Mouse (Mus musculus): ENCODE data around the gene Aph1a. TPM values are rescaled to one million over a fixed set of nuclear protein-coding genes. Genes with fewer than 3 reads are reported as not detected.
"Not testable (repeated sequence)": the region's sequence is repeated elsewhere in the genome, so short reads cannot be mapped to it uniquely, and the experiment has no call there.

Gene Aph1a
- polyA plus RNA-seq, 1 experiment from 2014 or later: 32.7 TPM

DNA sequence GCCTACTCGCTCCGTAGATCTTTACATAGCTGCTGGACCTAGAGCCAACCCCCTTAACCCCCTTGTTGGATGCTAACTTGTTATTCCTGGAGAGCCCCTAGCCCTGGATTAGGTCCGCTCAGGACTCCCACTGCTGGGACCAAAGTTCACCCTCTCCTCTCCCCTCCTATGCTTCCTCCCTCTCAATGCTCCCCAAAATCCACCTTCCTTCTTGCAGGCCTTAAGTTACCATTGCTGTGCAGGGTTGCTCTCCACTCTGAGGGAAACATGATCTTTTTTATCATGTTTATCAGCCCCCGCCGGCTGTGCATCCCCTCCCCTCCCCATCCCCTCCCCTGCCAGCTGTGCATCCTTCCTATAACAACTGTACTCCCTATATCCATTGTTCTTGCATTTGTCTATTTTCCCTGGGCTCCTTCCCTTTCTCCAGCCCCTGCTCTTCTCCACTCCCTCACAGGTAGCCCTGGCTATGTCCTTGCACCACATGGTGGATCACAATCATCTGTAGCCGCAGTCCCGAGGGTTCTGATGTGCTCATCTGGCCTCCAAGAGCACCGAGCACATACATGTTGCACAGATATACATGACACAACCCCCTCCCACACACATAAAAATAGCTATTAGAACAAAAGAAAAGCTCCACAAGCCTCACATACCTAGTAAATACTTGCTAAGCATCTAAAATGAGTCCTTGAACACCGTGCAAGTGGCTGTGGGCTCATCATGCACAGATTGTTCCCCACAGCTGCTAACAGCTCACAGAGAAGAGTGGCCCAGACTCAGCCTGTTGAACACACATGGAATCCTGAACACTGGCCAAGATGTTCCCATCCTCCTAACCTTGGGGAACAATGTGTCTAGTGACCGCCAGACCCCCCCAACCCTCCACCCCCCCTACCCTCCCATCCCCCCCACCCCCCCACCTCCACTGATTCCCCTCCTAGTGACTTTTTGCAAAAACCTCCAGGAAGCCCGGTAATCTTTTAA is 1.4 kb upstream of the Aph1a start:
- WGBS: 32% methylated on average over 11 of the region's 11 CpGs
- H3K9ac ChIP-seq (replicated peaks; ENCODE audit: low read depth, low read length): peak overlapping the region; percentile 28; the same call in 1 of the 2 replicates
- H3K27ac ChIP-seq (ENCODE audit: low read length): peak overlapping the region; percentile 90
- H3K4me3 ChIP-seq (ENCODE audit: low read depth, low read length): peak overlapping the region; percentile 25
- no peak for ATAC-seq (ENCODE audit: insufficient number of reproducible peaks, insufficient read depth, low FRiP score, low read depth)
- peaks cover 24% of the 10 kb centered on the region; the same call in 1 of the 2 replicates for H3K4me1 ChIP-seq (ENCODE audit: control insufficient read depth, insufficient read depth, low read length)
- peak overlapping the region; percentile 51 for H3K4me2 ChIP-seq (replicated peaks; ENCODE audit: low read depth, low read length)
- no peaks in the 10 kb centered on the region for H3K36me3 ChIP-seq (ENCODE audit: control insufficient read depth, insufficient read depth, low read length)
- H3K27me3 ChIP-seq (ENCODE audit: control insufficient read depth, insufficient read depth, low read length): no peaks in the 10 kb centered on the region
- no peaks in the 10 kb centered on the region for H3K9me3 ChIP-seq (ENCODE audit: control insufficient read depth, low read depth, low read length)

DNA sequence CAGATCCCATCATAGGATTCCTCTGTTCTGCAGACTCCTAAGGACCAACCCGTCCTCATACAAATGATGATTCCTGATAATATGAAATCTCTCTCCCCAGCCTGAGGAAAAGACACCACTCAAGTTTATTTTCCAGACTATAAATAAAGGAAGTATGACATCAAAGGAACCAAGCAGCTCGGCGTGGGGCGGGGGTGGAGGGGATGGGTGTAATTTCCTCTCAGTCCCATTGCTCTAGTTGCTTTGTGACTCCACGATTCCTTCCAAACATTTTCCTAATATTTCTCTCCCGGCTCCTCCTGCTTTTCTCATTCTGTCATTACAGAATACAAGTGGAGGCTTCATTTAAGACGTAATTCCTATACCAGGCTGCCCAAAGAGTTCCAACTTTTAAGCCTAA is 643 bp upstream of the Aph1a start:
- Histone ChIP-seq H3K4me1 (ENCODE audit: control insufficient read depth, insufficient read depth, low read length) (peaks cover 24% of the 10 kb centered on the region; the same call in 1 of the 2 replicates), H3K9ac (replicated peaks; ENCODE audit: low read depth, low read length) (no peak overlapping the region; the same call in 1 of the 2 replicates), H3K4me2 (replicated peaks; ENCODE audit: low read depth, low read length) (peak overlapping the region; percentile 57), H3K27me3 (ENCODE audit: control insufficient read depth, insufficient read depth, low read length) (no peaks in the 10 kb centered on the region), H3K27ac (ENCODE audit: low read length) (peak overlapping the region; percentile 84), H3K9me3 (ENCODE audit: control insufficient read depth, low read depth, low read length) (no peaks in the 10 kb centered on the region), H3K4me3 (ENCODE audit: low read depth, low read length) (peak overlapping the region; percentile 66), H3K36me3 (ENCODE audit: control insufficient read depth, insufficient read depth, low read length) (no peaks in the 10 kb centered on the region; the same call in 1 of the 2 replicates)
- WGBS: 16% methylated on average over 7 of the region's 7 CpGs
- no peak for ATAC-seq (ENCODE audit: insufficient number of reproducible peaks, insufficient read depth, low FRiP score, low read depth)

DNA sequence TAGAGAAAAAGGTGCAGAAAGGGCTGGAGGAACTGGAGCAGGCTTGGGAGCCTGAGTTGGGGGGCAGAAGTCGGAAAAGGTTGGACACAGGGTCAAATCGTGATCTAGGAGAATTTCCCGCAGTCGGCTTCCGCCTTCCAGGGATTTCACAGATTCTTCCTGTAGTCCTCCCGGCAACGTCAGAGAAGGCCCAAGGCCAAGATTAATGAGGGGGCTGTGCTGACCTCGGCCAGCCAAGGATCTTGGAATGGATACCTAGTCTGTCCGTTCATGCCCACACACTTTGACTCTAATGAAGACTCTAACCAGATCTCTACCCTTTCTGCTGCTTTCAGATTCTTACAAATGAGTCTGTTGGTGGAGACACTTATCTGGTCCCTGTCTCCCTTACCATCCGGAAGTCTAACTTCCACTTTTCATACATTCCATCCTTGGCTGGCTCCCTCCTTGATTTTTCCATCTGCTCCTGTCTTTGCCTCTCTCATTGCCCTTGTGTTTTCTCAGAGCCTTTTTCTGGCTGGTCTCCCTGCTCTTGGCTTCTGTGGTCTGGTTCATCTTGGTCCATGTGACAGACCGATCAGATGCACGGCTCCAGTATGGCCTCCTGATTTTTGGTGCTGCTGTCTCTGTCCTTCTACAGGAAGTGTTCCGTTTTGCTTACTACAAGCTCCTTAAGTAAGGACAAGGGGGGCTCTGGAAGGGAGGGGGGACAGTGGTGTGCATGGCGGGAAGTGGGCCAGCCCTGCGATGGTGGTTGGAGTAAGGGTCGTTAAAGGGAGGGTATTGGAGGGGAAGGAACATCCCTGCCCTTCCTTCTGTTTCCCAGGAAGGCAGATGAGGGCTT is 770 bp downstream of the Aph1a start:
- 6% methylated on average over 15 of the region's 16 CpGs for WGBS
- H3K27me3 ChIP-seq (ENCODE audit: control insufficient read depth, insufficient read depth, low read length): no peaks in the 10 kb centered on the region
- ATAC-seq (ENCODE audit: insufficient number of reproducible peaks, insufficient read depth, low FRiP score, low read depth): no peak

DNA sequence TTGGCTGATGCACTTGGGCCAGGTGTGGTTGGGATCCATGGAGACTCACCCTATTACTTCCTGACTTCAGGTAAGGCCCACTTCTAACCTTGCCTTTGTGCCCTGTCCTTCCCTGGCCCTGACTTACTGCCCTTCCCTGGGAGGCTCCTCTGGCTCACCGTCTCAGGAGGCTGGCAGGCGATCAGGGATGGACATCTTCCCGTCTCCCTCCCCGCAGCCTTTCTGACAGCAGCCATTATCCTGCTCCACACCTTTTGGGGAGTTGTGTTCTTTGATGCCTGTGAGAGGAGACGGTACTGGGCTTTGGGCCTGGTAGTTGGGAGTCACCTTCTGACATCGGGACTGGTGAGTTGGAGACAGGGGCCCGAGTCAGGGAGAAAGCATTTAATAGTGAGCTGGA is 1.7 kb downstream of the Aph1a start:
- not testable (repeated sequence) for H3K27ac ChIP-seq (ENCODE audit: low read length); H3K9ac ChIP-seq (replicated peaks; ENCODE audit: low read depth, low read length); H3K27me3 ChIP-seq (ENCODE audit: control insufficient read depth, insufficient read depth, low read length); H3K36me3 ChIP-seq (ENCODE audit: control insufficient read depth, insufficient read depth, low read length); H3K4me3 ChIP-seq (ENCODE audit: low read depth, low read length); ATAC-seq (ENCODE audit: insufficient number of reproducible peaks, insufficient read depth, low FRiP score, low read depth); H3K9me3 ChIP-seq (ENCODE audit: control insufficient read depth, low read depth, low read length); H3K4me2 ChIP-seq (replicated peaks; ENCODE audit: low read depth, low read length)
- WGBS: 85% methylated on average over 7 of the region's 7 CpGs
- H3K4me1 ChIP-seq (ENCODE audit: control insufficient read depth, insufficient read depth, low read length): peaks cover 22% of the 10 kb centered on the region; the same call in 1 of the 2 replicates

More for the DNA sequence above, 770 bp downstream of the Aph1a start:
- Histone ChIP-seq H3K36me3 (ENCODE audit: control insufficient read depth, insufficient read depth, low read length) (no peaks in the 10 kb centered on the region; the same call in 1 of the 2 replicates), H3K4me2 (replicated peaks; ENCODE audit: low read depth, low read length) (peak overlapping the region; percentile 82), H3K9me3 (ENCODE audit: control insufficient read depth, low read depth, low read length) (no peaks in the 10 kb centered on the region), H3K4me1 (ENCODE audit: control insufficient read depth, insufficient read depth, low read length) (peaks cover 24% of the 10 kb centered on the region; the same call in 1 of the 2 replicates), H3K9ac (replicated peaks; ENCODE audit: low read depth, low read length) (peak overlapping the region; percentile 41), H3K27ac (ENCODE audit: low read length) (peak overlapping the region; percentile 61; the same call in 1 of the 2 replicates), H3K4me3 (ENCODE audit: low read depth, low read length) (peak overlapping the region; percentile 66)

DNA sequence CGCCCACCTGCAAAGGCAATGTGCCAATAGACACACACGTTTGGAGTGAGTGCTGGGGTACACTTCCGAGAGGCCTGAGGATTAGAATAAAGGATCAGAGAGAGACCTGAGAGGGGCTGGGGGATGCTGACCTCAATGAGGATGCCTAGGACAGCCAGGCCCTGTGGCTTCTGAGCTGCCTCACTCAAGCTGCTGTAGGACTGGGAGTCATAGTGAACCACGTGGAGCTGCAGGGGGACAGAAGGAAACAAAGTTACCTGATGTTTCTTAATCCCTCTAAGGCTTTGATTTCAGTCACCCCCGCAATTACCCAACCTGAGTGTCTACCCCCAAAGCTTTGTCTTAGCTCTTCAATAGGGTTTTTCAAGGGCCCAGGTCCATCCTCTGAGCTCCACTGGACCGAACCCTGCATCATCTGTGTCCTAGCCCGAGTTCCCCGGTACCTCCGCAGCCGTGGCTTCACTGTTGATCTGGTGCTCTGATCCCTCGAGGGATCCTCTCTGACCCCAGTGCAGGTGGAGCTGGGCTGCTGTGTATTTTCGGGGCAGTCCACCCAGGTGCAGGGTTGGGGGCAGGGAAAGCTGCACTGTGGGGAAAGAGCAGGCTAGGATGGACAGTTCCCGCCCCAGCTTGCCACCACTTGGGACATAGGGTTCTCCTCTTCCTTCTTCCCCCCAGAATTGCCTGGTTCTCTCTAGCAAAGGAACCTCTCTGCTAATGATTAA is 6.2 kb downstream of the Aph1a start:
- no peak overlapping the region for H3K4me2 ChIP-seq (replicated peaks; ENCODE audit: low read depth, low read length)
- H3K9me3 ChIP-seq (ENCODE audit: control insufficient read depth, low read depth, low read length): no peaks in the 10 kb centered on the region
- no peak for ATAC-seq (ENCODE audit: insufficient number of reproducible peaks, insufficient read depth, low FRiP score, low read depth)
- no peaks in the 10 kb centered on the region; the same call in 1 of the 2 replicates for H3K36me3 ChIP-seq (ENCODE audit: control insufficient read depth, insufficient read depth, low read length)
- peaks cover 11% of the 10 kb centered on the region for H3K4me1 ChIP-seq (ENCODE audit: control insufficient read depth, insufficient read depth, low read length)
- H3K27me3 ChIP-seq (ENCODE audit: control insufficient read depth, insufficient read depth, low read length): no peaks in the 10 kb centered on the region
- H3K27ac ChIP-seq (ENCODE audit: low read length): no peak overlapping the region
- 72% methylated on average over 13 of the region's 13 CpGs for WGBS
- H3K9ac ChIP-seq (replicated peaks; ENCODE audit: low read depth, low read length): no peak overlapping the region
- H3K4me3 ChIP-seq (ENCODE audit: low read depth, low read length): no peak overlapping the region

DNA sequence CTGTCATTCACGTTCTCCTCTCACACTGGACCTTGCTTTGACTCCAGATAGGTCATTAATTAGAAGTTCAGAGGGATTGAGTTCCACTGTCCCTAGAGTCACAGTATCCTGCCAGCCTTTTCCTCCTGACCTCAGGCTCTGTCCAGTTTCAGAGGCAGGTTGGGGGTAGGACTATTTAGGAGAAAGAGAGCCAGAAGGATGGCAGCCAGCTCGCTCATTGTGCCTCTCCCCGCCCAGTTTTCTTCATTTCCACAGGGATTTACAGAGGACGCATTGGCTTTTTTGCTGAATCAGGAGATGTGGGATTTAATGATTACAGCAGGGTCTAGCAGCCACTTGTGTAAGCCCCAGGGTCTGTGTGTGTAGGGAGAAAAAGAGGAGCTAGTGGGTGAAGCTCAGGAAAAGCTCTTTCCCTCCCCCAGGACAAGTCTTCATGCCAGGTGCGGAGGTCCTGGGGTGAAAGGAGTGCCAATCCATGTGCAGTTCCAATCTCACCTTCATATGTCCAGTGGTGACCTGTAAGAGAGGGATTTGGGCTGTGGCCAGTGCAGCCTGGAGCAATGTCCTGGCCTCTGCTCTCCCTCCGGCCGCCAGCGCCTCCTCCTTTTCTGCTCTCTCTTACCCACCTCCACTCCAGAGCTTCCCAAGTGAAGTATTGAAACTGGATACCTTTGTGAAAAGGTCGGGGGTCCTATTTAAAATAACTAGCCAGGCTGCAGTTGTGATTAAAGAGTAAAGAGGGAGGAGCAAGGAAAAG is 8.0 kb downstream of the Aph1a start:
- Histone ChIP-seq H3K27ac (ENCODE audit: low read length) (no peak overlapping the region), H3K4me1 (ENCODE audit: control insufficient read depth, insufficient read depth, low read length) (peaks cover 25% of the 10 kb centered on the region), H3K27me3 (ENCODE audit: control insufficient read depth, insufficient read depth, low read length) (no peaks in the 10 kb centered on the region), H3K4me3 (ENCODE audit: low read depth, low read length) (no peak overlapping the region), H3K4me2 (replicated peaks; ENCODE audit: low read depth, low read length) (no peak overlapping the region), H3K9ac (replicated peaks; ENCODE audit: low read depth, low read length) (no peak overlapping the region), H3K36me3 (ENCODE audit: control insufficient read depth, insufficient read depth, low read length) (no peaks in the 10 kb centered on the region; the same call in 1 of the 2 replicates), H3K9me3 (ENCODE audit: control insufficient read depth, low read depth, low read length) (no peaks in the 10 kb centered on the region)
- WGBS: 48% methylated on average over 9 of the region's 9 CpGs
- no peak for ATAC-seq (ENCODE audit: insufficient number of reproducible peaks, insufficient read depth, low FRiP score, low read depth)

DNA sequence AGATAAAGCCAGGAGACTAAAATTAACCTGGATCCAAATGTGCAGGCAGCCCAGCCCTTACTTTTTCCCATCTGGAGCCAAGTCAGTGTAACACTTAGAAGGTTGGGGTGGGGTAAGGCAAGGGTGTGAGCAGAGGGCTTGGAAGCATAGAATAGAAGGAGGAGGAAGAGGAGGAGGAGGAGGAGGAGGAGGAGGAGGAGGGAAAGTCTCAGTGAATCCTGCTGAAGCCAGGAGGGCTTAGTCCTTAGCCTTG is 8.5 kb downstream of the Aph1a start:
- no peak for ATAC-seq (ENCODE audit: insufficient number of reproducible peaks, insufficient read depth, low FRiP score, low read depth)
- Histone ChIP-seq H3K4me3 (ENCODE audit: low read depth, low read length) (no peak overlapping the region), H3K4me2 (replicated peaks; ENCODE audit: low read depth, low read length) (no peak overlapping the region), H3K27ac (ENCODE audit: low read length) (no peak overlapping the region), H3K9me3 (ENCODE audit: control insufficient read depth, low read depth, low read length) (no peaks in the 10 kb centered on the region), H3K36me3 (ENCODE audit: control insufficient read depth, insufficient read depth, low read length) (no peaks in the 10 kb centered on the region; the same call in 1 of the 2 replicates), H3K27me3 (ENCODE audit: control insufficient read depth, insufficient read depth, low read length) (no peaks in the 10 kb centered on the region), H3K9ac (replicated peaks; ENCODE audit: low read depth, low read length) (no peak overlapping the region), H3K4me1 (ENCODE audit: control insufficient read depth, insufficient read depth, low read length) (peaks cover 29% of the 10 kb centered on the region)
